Mouse (Mus musculus): Measurements from ENCODE around the gene Ctrc.

- TF ChIP-seq POLR2A (IDR thresholded peaks at IDR 0.05; ENCODE audit: borderline replicate concordance, control insufficient read depth, low read depth, low read length) (no peak), CTCF (IDR thresholded peaks at IDR 0.05; ENCODE audit: control insufficient read depth, insufficient read depth, low read length) (no peak)
Observed at GRCm38 (mm10) chr4:141794152-141794535, 52.0 kb downstream of the Ctrc start.
